Mouse (Mus musculus) erythroblast, embryonic 14.5 days (primary cell): ENCODE results near the gene Flt3.

Source experiments
- GATA1 ChIP-seq: IDR thresholded peaks from 2 replicates; pipeline ENCODE4 v1.6.1; 2012; ENCODE audit warnings: low read length, inconsistent platforms, mixed read lengths
- TAL1 ChIP-seq: IDR thresholded peaks from 3 replicates; pipeline ENCODE4 v1.6.1; 2012; ENCODE audit warnings: low read length, inconsistent platforms, mixed read lengths

- no peak for TF ChIP-seq GATA1
- no peak for TF ChIP-seq TAL1
Measured at GRCm38 (mm10) chr5:147430361-147430935, 30.2 kb upstream of the Flt3 start.
